Mouse (Mus musculus): Measurements from ENCODE around the gene Mettl27. TPM values are rescaled to one million over a fixed set of nuclear protein-coding genes. Genes with fewer than 3 reads are reported as not detected.

The Mettl27 gene
- polyA plus RNA-seq, 1 experiment from 2014 or later: 3.7 TPM

DNA sequence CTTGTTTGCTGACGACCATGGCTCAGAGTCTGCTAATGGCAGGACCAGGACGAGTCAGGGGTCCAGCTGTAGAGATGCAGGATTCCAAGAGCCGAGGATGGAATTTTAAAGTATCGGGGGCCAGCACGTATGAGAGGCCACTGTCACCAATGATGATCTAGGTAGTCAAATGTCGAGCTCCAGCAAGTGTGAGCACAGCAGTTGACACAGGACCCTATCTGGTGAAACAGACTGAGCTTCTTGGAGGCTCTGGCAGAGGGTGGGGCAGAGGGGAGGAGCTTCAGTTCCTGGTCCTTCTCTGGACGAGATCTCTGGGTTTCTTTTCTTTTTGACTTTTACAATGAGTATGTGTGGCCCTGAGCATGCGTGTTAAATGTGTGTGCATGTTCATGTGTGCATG is 16.9 kb upstream of the Mettl27 start, which contains the start of gene Cldn13:
Gene Cldn13 (minus strand): TSS at position 216 of the 400 bp plus-strand sequence.
- Histone ChIP-seq H3K4me3 (ENCODE audit: low read depth, low read length) (no peak within 1 kb of the TSS), H3K27ac (ENCODE audit: low read depth, low read length) (no peak within 1 kb of the TSS), H3K9me3 (ENCODE audit: control insufficient read depth, low read length) (no peaks in the 10 kb centered on the region; the same call in 1 of the 2 replicates), H3K4me2 (ENCODE audit: low read depth, low read length) (no peak within 1 kb of the TSS), H3K9ac (replicated peaks; ENCODE audit: low read depth, low read length) (no peak within 1 kb of the TSS), H3K4me1 (ENCODE audit: control insufficient read depth, insufficient read depth, low read length) (no peaks in the 10 kb centered on the region), H3K27me3 (ENCODE audit: control insufficient read depth, insufficient read depth, low read length) (no peaks in the 10 kb centered on the region), H3K36me3 (ENCODE audit: control insufficient read depth, insufficient read depth, low read length) (no peaks in the 10 kb centered on the region)
- WGBS: 82% methylated on average over 8 of the region's 8 CpGs
- ATAC-seq (ENCODE audit: low read depth): no peak

DNA sequence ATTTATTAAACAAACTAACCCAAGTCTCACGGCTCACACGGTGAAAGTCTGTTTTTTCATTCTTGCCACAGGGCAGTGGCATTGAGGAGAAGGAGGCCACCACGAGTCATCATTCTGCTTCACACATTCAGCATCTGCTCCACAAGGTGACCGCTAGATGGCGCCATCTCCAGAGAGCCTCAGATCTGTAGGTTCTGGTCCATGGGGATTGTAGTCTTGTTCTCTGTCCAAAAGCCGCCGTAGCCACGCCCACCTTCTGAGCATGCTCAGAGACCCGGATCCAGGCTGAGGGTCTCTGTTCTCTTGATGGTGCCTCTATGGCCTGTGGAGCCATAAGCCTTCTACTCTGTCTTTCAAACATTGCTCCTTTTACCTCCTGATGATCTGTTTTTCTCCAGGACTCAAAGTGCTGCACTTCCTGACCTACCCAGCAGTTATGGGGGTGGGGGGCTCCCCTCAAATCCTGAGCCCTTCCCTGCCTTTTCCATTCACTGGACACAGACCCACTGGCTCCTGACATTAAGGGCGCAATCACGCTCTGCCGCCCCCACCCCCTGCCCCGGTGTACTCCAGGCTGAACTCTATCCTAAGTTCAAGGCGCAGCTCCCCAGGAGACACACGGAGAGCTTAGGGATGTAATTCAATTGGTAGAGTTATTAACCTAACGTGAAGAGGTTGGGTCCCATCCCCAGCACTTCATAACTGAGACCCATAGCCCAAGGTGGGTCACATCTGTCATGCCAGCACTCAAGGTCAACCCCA is 13.9 kb upstream of the Mettl27 start:
- 48% methylated on average over 16 of the region's 16 CpGs for WGBS
- H3K4me1 ChIP-seq (ENCODE audit: control insufficient read depth, insufficient read depth, low read length): no peaks in the 10 kb centered on the region
- no peaks in the 10 kb centered on the region for H3K27me3 ChIP-seq (ENCODE audit: control insufficient read depth, insufficient read depth, low read length)
- no peak overlapping the region for H3K27ac ChIP-seq (ENCODE audit: low read depth, low read length)
- no peak for ATAC-seq (ENCODE audit: low read depth)
- H3K4me2 ChIP-seq (ENCODE audit: low read depth, low read length): no peak overlapping the region
- no peaks in the 10 kb centered on the region; the same call in 1 of the 2 replicates for H3K9me3 ChIP-seq (ENCODE audit: control insufficient read depth, low read length)
- no peak overlapping the region for H3K4me3 ChIP-seq (ENCODE audit: low read depth, low read length)
- H3K9ac ChIP-seq (replicated peaks; ENCODE audit: low read depth, low read length): no peak overlapping the region
- no peaks in the 10 kb centered on the region for H3K36me3 ChIP-seq (ENCODE audit: control insufficient read depth, insufficient read depth, low read length)

DNA sequence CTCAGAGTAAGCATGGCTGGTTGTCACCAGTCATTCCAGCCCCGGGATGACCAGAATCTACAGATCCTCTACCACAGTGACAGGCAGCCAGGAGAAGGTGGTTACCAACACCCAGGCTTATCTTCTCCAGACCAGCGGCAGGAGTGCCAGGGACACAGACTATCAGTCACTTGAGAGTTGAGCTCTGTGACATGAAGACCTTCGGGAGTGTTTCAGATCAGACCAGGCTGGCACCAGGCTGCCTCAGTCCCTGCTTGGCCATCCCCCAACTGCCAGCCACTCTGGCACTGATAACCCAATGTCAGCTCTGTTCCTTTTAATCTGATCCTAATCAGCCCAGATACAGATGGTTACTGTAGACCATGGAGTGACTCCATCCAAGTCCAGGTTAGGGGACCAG is 13.1 kb upstream of the Mettl27 start:
- Histone ChIP-seq H3K4me2 (ENCODE audit: low read depth, low read length) (no peak overlapping the region), H3K9me3 (ENCODE audit: control insufficient read depth, low read length) (no peaks in the 10 kb centered on the region; the same call in 1 of the 2 replicates), H3K9ac (replicated peaks; ENCODE audit: low read depth, low read length) (no peak overlapping the region), H3K4me1 (ENCODE audit: control insufficient read depth, insufficient read depth, low read length) (no peaks in the 10 kb centered on the region), H3K27me3 (ENCODE audit: control insufficient read depth, insufficient read depth, low read length) (no peaks in the 10 kb centered on the region), H3K27ac (ENCODE audit: low read depth, low read length) (no peak overlapping the region), H3K4me3 (ENCODE audit: low read depth, low read length) (no peak overlapping the region), H3K36me3 (ENCODE audit: control insufficient read depth, insufficient read depth, low read length) (no peaks in the 10 kb centered on the region)
- ATAC-seq (ENCODE audit: low read depth): no peak
- WGBS: 91% methylated on average over 3 of the region's 3 CpGs

DNA sequence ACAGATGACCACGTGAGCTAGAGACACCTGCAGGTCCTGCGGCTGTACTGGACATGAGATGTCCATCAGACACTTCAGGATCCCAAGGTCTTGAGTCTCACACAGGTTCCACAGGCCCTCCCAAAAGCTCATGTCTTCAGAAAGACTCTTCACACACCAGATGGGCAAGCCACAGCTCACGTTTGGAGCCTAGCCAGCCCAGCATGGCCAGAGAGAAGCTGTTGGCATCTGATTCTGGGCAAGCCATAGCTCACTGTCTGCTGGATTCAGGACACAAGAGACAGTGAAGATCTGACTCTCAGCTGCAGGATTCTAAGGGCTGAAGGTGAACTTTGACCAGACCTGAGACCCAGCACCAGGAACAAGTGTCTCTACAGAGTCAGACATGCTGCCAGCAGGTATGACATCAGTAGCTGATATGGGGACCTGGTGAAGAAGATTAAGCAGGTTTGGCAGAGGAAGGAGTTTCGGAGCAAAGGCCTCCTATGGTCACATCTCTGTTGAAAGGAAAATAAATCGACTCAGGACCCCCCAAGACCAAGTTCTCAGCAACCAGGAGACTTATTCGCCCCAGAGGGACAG is 12.0 kb upstream of the Mettl27 start:
- Histone ChIP-seq H3K4me2 (ENCODE audit: low read depth, low read length) (no peak overlapping the region), H3K27ac (ENCODE audit: low read depth, low read length) (no peak overlapping the region), H3K4me3 (ENCODE audit: low read depth, low read length) (no peak overlapping the region), H3K36me3 (ENCODE audit: control insufficient read depth, insufficient read depth, low read length) (no peaks in the 10 kb centered on the region), H3K9ac (replicated peaks; ENCODE audit: low read depth, low read length) (no peak overlapping the region), H3K9me3 (ENCODE audit: control insufficient read depth, low read length) (no peaks in the 10 kb centered on the region; the same call in 1 of the 2 replicates), H3K4me1 (ENCODE audit: control insufficient read depth, insufficient read depth, low read length) (no peaks in the 10 kb centered on the region), H3K27me3 (ENCODE audit: control insufficient read depth, insufficient read depth, low read length) (no peaks in the 10 kb centered on the region)
- 82% methylated on average over 6 of the region's 6 CpGs for WGBS
- ATAC-seq (ENCODE audit: low read depth): no peak

DNA sequence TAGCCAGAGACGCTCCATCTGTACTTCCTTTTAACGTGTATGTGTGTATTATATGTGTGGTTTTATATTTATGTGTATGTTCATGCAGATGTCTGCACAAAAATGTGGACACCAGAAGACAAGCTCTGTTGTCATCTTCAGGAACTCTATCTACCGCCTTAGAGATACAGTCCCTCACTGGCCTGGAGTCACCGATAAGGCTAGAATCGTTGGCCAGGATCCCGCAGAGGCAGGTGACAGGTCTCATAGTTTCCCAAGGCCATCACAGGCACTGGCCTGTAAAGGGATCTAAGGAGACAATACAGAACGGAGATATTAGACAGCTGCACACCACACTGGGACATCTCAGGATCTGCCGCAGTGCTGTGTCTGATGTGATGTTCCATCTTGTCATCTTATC is 11.1 kb upstream of the Mettl27 start:
- Histone ChIP-seq H3K9me3 (ENCODE audit: control insufficient read depth, low read length) (no peaks in the 10 kb centered on the region; the same call in 1 of the 2 replicates), H3K27ac (ENCODE audit: low read depth, low read length) (no peak overlapping the region), H3K36me3 (ENCODE audit: control insufficient read depth, insufficient read depth, low read length) (no peaks in the 10 kb centered on the region), H3K4me1 (ENCODE audit: control insufficient read depth, insufficient read depth, low read length) (no peaks in the 10 kb centered on the region), H3K4me2 (ENCODE audit: low read depth, low read length) (no peak overlapping the region), H3K9ac (replicated peaks; ENCODE audit: low read depth, low read length) (no peak overlapping the region), H3K4me3 (ENCODE audit: low read depth, low read length) (no peak overlapping the region), H3K27me3 (ENCODE audit: control insufficient read depth, insufficient read depth, low read length) (no peaks in the 10 kb centered on the region)
- no peak for ATAC-seq (ENCODE audit: low read depth)
- WGBS: 93% methylated on average over 8 of the region's 8 CpGs

DNA sequence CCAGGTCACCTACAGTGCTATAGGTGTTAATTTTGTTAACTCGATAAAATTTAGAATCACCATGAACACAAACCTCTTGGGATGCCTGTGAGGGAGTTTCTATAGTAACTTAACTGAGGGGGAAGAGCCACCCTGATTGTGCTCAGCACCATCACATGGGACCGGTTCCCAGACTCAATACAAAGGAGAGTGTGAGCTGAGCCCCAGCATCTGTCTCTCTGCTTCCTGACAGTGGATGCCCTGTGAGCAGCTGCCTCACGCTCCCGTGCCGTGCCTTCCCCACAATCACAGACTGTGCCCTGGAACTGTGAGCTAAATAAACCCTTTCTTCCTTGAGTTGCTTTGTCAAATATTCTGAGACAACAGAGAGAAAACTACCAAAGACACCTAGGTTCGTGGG is 9.0 kb upstream of the Mettl27 start:
- no peak for ATAC-seq (ENCODE audit: low read depth)
- WGBS: 56% methylated on average over 6 of the region's 6 CpGs

DNA sequence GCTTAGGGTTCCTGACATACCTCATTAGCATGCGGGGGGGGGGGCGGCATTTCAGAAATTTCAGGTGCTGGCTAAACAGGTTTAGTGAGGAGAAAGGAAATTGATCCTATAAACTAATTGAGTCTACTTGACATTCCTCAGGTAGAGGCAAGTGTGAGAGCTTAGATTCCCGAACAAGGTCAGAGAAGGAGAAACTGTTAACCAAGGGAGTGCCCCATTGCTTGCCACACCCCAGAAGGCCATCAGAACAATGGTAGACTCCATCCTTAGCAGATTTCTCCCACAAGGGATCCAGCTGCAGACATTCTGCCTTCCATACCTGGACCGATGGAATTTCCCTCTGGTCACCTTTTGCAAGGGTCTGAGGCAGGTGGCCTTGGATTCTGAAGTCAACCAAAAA is 5.4 kb upstream of the Mettl27 start:
- no peak overlapping the region for H3K4me2 ChIP-seq (ENCODE audit: low read depth, low read length)
- H3K27ac ChIP-seq (ENCODE audit: low read depth, low read length): no peak overlapping the region
- no peak overlapping the region for H3K4me3 ChIP-seq (ENCODE audit: low read depth, low read length)
- H3K27me3 ChIP-seq (ENCODE audit: control insufficient read depth, insufficient read depth, low read length): no peaks in the 10 kb centered on the region
- H3K36me3 ChIP-seq (ENCODE audit: control insufficient read depth, insufficient read depth, low read length): no peaks in the 10 kb centered on the region
- WGBS: 81% methylated on average over 4 of the region's 4 CpGs
- no peaks in the 10 kb centered on the region for H3K4me1 ChIP-seq (ENCODE audit: control insufficient read depth, insufficient read depth, low read length)
- H3K9me3 ChIP-seq (ENCODE audit: control insufficient read depth, low read length): no peaks in the 10 kb centered on the region
- H3K9ac ChIP-seq (replicated peaks; ENCODE audit: low read depth, low read length): no peak overlapping the region
- no peak for ATAC-seq (ENCODE audit: low read depth)

More for the DNA sequence above, 9.0 kb upstream of the Mettl27 start:
- H3K9ac ChIP-seq (replicated peaks; ENCODE audit: low read depth, low read length): no peak overlapping the region
- H3K9me3 ChIP-seq (ENCODE audit: control insufficient read depth, low read length): no peaks in the 10 kb centered on the region
- no peaks in the 10 kb centered on the region for H3K4me1 ChIP-seq (ENCODE audit: control insufficient read depth, insufficient read depth, low read length)
- no peak overlapping the region for H3K27ac ChIP-seq (ENCODE audit: low read depth, low read length)
- H3K4me2 ChIP-seq (ENCODE audit: low read depth, low read length): no peak overlapping the region
- no peaks in the 10 kb centered on the region for H3K27me3 ChIP-seq (ENCODE audit: control insufficient read depth, insufficient read depth, low read length)
- H3K36me3 ChIP-seq (ENCODE audit: control insufficient read depth, insufficient read depth, low read length): no peaks in the 10 kb centered on the region
- no peak overlapping the region for H3K4me3 ChIP-seq (ENCODE audit: low read depth, low read length)

DNA sequence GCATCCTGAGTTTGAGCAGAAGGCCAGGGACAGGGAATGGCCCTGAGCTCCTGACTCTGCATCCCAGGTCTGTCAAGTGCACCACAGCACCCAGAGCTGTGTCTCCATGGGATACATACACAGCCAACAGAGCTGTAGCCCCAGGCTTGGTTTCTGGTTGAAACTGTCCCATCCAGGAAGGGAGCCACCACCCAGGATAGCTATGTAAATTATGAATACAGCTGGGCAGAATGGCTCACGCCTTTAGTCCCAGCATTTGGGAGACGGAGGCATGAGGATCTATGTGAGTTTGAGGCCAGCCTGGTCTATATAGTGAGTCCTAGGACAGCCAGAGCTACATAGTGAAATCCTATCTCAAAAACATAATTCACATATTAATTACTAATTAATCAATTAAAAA is 2.2 kb upstream of the Mettl27 start:
- Histone ChIP-seq H3K4me3 (ENCODE audit: low read depth, low read length) (no peak overlapping the region), H3K4me2 (ENCODE audit: low read depth, low read length) (no peak overlapping the region), H3K27me3 (ENCODE audit: control insufficient read depth, insufficient read depth, low read length) (no peaks in the 10 kb centered on the region), H3K4me1 (ENCODE audit: control insufficient read depth, insufficient read depth, low read length) (no peaks in the 10 kb centered on the region), H3K36me3 (ENCODE audit: control insufficient read depth, insufficient read depth, low read length) (no peaks in the 10 kb centered on the region), H3K9ac (replicated peaks; ENCODE audit: low read depth, low read length) (no peak overlapping the region), H3K9me3 (ENCODE audit: control insufficient read depth, low read length) (no peaks in the 10 kb centered on the region), H3K27ac (ENCODE audit: low read depth, low read length) (no peak overlapping the region)
- no peak for ATAC-seq (ENCODE audit: low read depth)
- WGBS: 95% methylated on average over 2 of the region's 2 CpGs

DNA sequence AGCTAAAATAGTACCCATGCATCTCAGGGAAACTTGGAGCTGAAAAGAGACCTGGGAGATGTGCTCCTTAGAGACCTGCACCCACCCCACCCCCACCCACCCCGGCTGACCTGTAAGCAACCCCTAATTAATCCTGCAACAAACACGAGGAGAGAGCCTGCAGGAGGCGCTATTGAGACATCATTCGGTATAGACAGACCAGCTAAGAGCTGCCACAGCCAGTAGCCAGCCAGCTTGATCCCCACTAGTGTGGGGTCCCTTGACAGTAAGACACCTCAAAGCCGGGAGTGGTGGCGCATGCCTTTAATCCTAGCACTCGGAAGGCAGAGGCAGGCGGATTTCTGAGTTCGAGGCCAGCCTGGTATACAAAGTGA is 722 bp downstream of the Mettl27 start:
- Histone ChIP-seq H3K4me1 (ENCODE audit: control insufficient read depth, insufficient read depth, low read length) (no peaks in the 10 kb centered on the region), H3K9ac (replicated peaks; ENCODE audit: low read depth, low read length) (peak overlapping the region; percentile 69), H3K9me3 (ENCODE audit: control insufficient read depth, low read length) (no peaks in the 10 kb centered on the region), H3K27ac (ENCODE audit: low read depth, low read length) (no peak overlapping the region), H3K36me3 (ENCODE audit: control insufficient read depth, insufficient read depth, low read length) (no peaks in the 10 kb centered on the region), H3K27me3 (ENCODE audit: control insufficient read depth, insufficient read depth, low read length) (no peaks in the 10 kb centered on the region), H3K4me3 (ENCODE audit: low read depth, low read length) (peak overlapping the region; percentile 57), H3K4me2 (ENCODE audit: low read depth, low read length) (peak overlapping the region; percentile 97)
- 46% methylated on average over 9 of the region's 9 CpGs for WGBS
- ATAC-seq (ENCODE audit: low read depth): no peak

Data from neural tube, embryonic 14.5 days (tissue).